Mouse (Mus musculus) adrenal gland, adult (tissue): Measurements from ENCODE around the gene Ccdc183.

ENCODE experiments used
- DNase-seq, 2 experiments: peaks; one replicate each; pipeline ENCODE4 v3.0.0; 2022 to 2023; ENCODE audit warnings: low spot score in 1 of 2; ENCODE audit not compliant: inconsistent age in 2 of 2

Gene Ccdc183

DNA sequence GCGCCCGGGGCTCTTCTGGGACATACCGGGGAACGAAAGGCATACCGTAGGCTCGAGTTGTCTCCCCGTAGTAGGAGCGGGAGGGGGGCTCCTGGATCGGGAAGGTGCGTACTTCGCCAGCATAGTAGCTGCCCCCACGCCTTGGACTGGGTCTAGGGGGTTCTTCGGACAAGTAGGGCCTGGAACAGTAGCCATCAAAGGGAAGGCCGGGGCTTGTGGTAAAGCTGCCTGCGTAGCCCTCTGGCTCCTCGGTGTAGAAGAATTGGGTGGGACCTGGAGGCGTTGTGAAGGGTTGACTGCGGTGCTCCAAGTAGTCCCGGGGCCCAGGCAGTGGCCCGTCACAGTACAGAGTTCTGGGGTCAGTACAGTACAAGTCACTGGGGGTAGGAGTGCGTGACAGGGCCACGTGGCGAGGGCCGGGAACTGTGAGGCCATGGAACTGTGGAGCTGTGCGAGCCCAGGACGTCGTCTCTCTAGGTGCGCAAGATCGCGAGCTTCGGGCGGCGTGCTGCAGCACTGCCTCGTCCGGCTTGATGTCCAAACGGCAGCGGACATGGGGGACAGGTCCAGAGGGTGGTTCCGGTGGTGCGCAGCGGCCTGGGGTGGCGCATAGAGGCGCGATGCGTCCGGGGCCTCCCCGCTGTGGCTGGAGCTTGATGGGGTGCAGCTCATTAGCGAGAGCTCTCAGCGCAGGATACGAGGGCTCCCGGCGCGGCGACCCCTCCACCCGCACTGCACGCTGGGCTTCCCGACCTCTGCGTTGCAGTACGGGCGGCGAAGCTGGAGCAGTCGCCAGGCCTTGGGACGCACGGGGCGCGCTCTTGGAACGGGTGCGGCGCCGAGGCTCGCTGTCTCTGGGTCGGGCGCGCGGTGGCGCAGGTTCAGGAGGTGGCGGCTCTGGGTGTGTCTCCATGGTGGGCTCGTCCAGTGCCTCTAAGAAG lies 38.4 kb downstream of the Ccdc183 start:
- peak in 1 of 2 experiments; percentile 48 for DNase-seq

GRCm38 (mm10) chr2:25577951-25578795 lies 39.3 kb downstream of the Ccdc183 start:
- peak in 1 of 2 experiments; percentile 65 for DNase-seq

- DNase-seq: peak in 1 of 2 experiments; percentile 36
Observed at GRCm38 (mm10) chr2:25576965-25577891, 40.2 kb downstream of the Ccdc183 start.

- no peak for DNase-seq
Observed at GRCm38 (mm10) chr2:25576028-25576850, 41.2 kb downstream of the Ccdc183 start.

DNA sequence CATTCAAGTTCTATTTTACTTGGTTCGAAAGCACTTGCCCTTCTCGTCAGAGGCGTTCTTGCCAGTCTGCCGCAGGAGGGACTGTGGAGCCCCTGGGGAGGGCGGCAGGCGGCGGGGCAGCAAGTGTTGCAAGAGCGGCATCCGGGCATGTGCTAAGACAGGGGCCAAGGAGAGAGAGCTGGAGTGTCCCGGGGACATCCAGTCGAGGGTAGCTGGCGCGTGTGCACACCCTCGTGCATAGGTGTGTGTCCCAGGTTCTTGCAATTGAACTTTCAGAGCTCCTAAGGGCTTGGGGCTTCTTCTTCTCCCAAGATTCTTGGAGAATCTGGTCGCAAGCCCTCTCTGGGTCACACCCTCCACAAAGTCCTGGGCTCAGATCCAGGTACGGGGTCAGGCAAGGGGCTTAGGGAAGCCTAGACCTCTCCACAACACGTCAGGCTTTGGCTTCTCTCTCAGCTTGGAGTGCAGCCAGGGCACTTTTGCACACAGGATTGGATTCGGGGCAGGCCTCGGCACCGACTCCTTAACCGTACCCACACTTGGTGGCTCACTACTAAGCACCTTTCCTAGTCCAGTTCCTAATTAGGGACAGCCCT lies 41.9 kb downstream of the Ccdc183 start:
- peak in 1 of 2 experiments; percentile 83 for DNase-seq

DNA sequence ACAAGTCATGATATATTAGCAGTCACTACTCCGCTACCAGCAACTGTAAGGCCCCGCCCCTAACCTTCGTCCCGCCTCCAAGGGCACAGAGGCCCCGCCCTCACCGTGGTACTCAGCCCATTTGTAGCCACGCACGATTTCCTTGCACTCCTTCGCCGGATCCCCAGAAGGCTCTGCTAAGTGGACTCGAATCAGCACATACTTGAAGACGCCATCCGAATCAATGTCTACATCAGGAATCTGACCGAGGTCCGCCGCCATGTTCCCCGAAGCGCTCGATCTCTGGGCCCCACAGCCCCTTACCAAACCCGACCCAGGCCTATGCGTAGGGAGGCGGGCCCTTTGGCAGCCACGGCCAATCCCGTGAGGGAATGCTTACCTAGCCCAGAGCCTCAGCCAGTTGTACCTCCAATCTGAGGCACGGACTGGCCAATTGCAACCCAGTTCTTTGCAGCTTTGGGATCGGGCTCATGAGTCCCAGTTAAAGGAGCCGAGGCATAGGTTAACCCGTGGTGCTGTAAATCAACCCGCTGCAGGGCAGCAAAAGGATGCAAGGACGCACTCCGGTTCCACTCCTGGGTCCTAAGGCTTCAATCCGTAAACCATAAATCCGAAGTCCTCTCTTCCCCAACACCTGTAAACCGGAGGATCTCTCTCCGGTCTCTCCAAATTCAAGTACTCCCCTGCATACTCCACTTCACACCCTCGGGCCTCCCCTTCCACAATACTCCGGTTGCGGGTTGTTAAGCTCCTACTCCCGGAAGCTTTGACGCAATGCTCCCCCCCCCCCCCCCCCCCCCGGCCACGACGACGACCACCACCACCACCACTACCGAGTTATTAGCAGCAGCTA lies 42.7 kb downstream of the Ccdc183 start, which contains the start of the genes Mamdc4 and Phpt1:
TSS of gene Mamdc4 (minus strand) at position 267 of the 853 bp plus-strand sequence.
TSS of gene Phpt1 (minus strand) at position 646 of the 853 bp plus-strand sequence.
- DNase-seq: peak; percentile 97 to 100

DNA sequence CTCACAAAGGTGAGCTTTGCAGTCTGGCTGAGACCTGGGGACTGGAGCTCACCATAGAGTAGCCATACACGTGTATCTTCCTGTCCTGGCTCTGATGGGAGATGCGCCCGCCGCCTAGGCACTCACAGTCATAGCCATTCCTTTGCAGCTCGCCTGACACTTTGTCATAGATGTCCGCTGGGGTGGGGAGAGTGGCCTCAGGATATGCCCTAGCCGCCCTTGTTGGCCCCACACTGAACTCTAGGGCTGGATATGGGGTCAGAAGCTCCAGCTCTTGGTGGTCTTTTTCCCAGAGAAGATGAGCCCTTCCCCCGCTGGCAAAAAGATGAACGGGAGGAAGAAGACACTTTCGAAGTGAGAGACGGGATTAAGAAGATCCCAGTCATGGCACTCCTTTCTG lies 43.3 kb downstream of the Ccdc183 start:
- DNase-seq: no peak

GRCm38 (mm10) chr2:25573068-25573467 lies 44.4 kb downstream of the Ccdc183 start:
- DNase-seq: no peak

DNA sequence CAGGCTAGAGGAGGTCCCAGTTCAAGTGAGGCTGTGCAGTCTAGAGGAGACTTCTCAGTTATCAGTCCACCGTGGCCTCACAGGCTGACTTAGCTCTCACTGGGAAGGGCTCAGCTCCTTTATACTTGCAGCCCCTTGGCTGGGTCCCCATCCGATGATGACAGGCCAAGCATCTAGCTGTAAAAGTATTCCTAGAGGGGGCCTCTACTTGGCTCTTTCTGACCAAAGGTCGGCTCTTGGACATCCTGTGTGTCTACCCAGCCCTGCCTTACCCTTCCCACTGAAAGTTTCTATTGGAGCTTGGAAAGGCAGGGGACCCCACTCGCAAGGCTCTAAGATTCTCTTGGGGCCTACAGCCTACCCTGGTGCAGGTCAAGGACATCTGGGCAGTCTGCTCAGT lies 46.3 kb downstream of the Ccdc183 start:
- DNase-seq: no peak

GRCm38 (mm10) chr2:25569323-25569722 lies 48.2 kb downstream of the Ccdc183 start:
- no peak for DNase-seq

GRCm38 (mm10) chr2:25568473-25569019 lies 48.9 kb downstream of the Ccdc183 start:
- DNase-seq: peak in 1 of 2 experiments; percentile 75

- no peak for DNase-seq
Observed at GRCm38 (mm10) chr2:25566558-25566957, 50.9 kb downstream of the Ccdc183 start.

DNA sequence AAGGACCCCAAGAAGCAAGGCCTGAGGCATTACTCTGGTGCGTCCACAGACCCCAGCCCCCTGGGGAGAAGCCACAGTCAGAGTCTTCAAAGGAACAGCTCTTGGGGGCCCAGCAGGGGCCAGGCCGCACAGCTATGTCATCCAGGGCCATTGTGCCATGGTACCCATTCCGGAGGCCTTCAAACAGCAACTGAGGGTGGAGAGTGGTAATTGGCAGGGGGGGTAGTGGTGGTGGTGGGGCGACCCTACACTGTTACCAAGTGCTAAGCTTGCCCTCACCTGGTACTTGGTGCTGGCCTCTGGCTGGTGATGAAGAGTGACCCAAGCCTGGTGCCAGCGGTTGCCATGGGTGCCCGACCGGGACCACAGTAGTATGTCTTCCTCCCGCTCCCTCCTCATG lies 51.7 kb downstream of the Ccdc183 start:
- no peak for DNase-seq

- no peak for DNase-seq
Observed at GRCm38 (mm10) chr2:25561946-25562345, 55.5 kb downstream of the Ccdc183 start.

GRCm38 (mm10) chr2:25560551-25560950 lies 56.9 kb downstream of the Ccdc183 start:
- no peak for DNase-seq

GRCm38 (mm10) chr2:25558774-25559173 lies 58.7 kb downstream of the Ccdc183 start:
- DNase-seq: no peak
